Mouse (Mus musculus): ENCODE measurements around the gene Atp23.
"Not testable (repeated sequence)": the region's sequence is repeated elsewhere in the genome, so short reads cannot be mapped to it uniquely, and the experiment has no call there.

Gene Atp23

GRCm38 (mm10) chr10:126826216-126826615, 74.9 kb downstream of the Atp23 start:
- not testable (repeated sequence) for DNase-seq (ENCODE audit: low spot score in 2 of 2)

DNA sequence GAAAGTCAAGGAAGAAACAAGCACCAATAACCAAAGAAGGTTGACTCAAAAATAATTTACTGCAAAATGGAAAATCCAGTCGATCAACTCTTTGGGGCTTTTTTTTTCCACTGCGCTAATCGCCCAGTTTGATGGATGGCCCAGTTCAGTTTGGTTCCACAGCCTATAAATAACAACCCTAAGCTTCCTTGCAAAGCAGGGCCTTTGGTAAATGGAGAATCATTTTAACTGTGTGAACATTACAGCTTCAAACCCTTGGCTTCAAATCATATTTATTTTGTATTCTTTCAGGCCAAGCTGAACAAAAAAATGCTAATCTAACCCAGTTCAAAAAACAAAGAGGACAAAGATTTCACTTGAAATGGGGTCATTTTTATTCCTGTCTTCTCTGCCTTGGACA, 78.7 kb downstream of the Atp23 start:
- no peak for DNase-seq (ENCODE audit: low spot score in 2 of 2)

All from frontal cortex, postnatal 14 days (tissue).